Mouse (Mus musculus) liver, embryonic 16.5 days (tissue): Measurements from ENCODE around the gene Iqck. TPM values are rescaled to one million over a fixed set of nuclear protein-coding genes. Genes with fewer than 3 reads are reported as not detected.

Source experiments
- ATAC-seq: fragments of 200-750 bp; cut with Nextera tagmentation; 2 replicates; pipeline ENCODE4 v1.8.0; 2017; ENCODE audit warnings: low read depth, mild to moderate bottlenecking, moderate number of reproducible peaks, moderate library complexity
- H3K27ac ChIP-seq: fragments of 300-500 bp; sonication (generic); 2 replicates; pipeline ENCODE4 v1.5.1; 2014; ENCODE audit warnings: mild to moderate bottlenecking, low read length
- H3K27me3 ChIP-seq: fragments of 300-500 bp; sonication (generic); 2 replicates; pipeline ENCODE4 v1.6.1; 2014; ENCODE audit warnings: low read depth, low read length, mixed read lengths; ENCODE audit not compliant: control insufficient read depth, insufficient read depth
- H3K36me3 ChIP-seq: fragments of 300-500 bp; sonication (generic); 2 replicates; pipeline ENCODE4 v1.6.1; 2014; ENCODE audit warnings: mild to moderate bottlenecking; ENCODE audit not compliant: control insufficient read depth, insufficient read depth
- H3K4me1 ChIP-seq: fragments of 300-500 bp; sonication (generic); 2 replicates; pipeline ENCODE4 v1.6.1; 2014; ENCODE audit warnings: low read depth, low read length, mixed read lengths; ENCODE audit not compliant: control insufficient read depth
- H3K4me2 ChIP-seq: fragments of 300-500 bp; sonication (generic); 2 replicates; pipeline ENCODE4 v1.6.1; 2014; ENCODE audit warnings: low read depth, low read length, mixed read lengths
- H3K4me3 ChIP-seq: fragments of 300-500 bp; sonication (generic); 2 replicates; pipeline ENCODE4 v1.5.1; 2014; ENCODE audit warnings: low read depth, mild to moderate bottlenecking, low read length
- H3K9ac ChIP-seq: fragments of 300-500 bp; sonication (generic); 2 replicates; pipeline ENCODE4 v1.6.1; 2014; ENCODE audit warnings: low read depth, low read length
- H3K9me3 ChIP-seq: fragments of 300-500 bp; sonication (generic); replicated peaks from 2 replicates; pipeline ENCODE4 v1.6.1; 2016; ENCODE audit warnings: low read length; ENCODE audit not compliant: control insufficient read depth
- WGBS: fragments of 180-500 bp; shearing (Covaris S2); extraction: QIAGEN DNeasy Blood & Tissue Kit; methylation state at CpG from one replicate; pipeline ENCODE4 v1.1.7; 2014; ENCODE audit not compliant: insufficient replicate concordance; 5-methylcytosine and 5-hydroxymethylcytosine counted together
- polyA plus RNA-seq: library from polyadenylated mRNA; unstranded; fragments of >200 nt; fragmentation: Nextera tagmentation; extraction: Ambion mirVana; gene quantifications from 2 replicates; pipeline ENCODE4 v1.2.1, GENCODE M21; 2015

Gene Iqck
- polyA plus RNA-seq, 1 experiment from 2014 or later = 0.26 TPM

GRCm38 (mm10) chr7:118992080-118992560 is 136.6 kb downstream of the Iqck start:
- Histone ChIP-seq H3K27ac (no peak overlapping the region), H3K9me3 (no peaks in the 10 kb centered on the region), H3K4me1 (peaks cover 3% of the 10 kb centered on the region; the same call in 1 of the 2 replicates), H3K4me3 (no peak overlapping the region), H3K27me3 (peaks cover 29% of the 10 kb centered on the region), H3K9ac (no peak overlapping the region), H3K36me3 (no peaks in the 10 kb centered on the region), H3K4me2 (no peak overlapping the region)
- 35% methylated on average over 6 of the region's 6 CpGs for WGBS
- ATAC-seq = no peak

- Histone ChIP-seq H3K27me3 (peaks cover 29% of the 10 kb centered on the region), H3K4me1 (peaks cover 3% of the 10 kb centered on the region; the same call in 1 of the 2 replicates), H3K4me2 (no peak overlapping the region), H3K4me3 (no peak overlapping the region), H3K36me3 (no peaks in the 10 kb centered on the region), H3K27ac (no peak overlapping the region), H3K9me3 (no peaks in the 10 kb centered on the region), H3K9ac (no peak overlapping the region)
- ATAC-seq = no peak
- WGBS = 40% methylated on average over 13 of the region's 13 CpGs
Observed at GRCm38 (mm10) chr7:118992623-118993405, 137.3 kb downstream of the Iqck start.

GRCm38 (mm10) chr7:118993597-118994230 is 138.2 kb downstream of the Iqck start:
- 2% methylated on average over 26 of the region's 26 CpGs for WGBS
- Histone ChIP-seq H3K27me3 (peaks cover 29% of the 10 kb centered on the region), H3K4me1 (peaks cover 3% of the 10 kb centered on the region; the same call in 1 of the 2 replicates), H3K9ac (no peak overlapping the region), H3K27ac (no peak overlapping the region), H3K4me3 (peak overlapping the region; percentile 48), H3K9me3 (no peaks in the 10 kb centered on the region), H3K36me3 (no peaks in the 10 kb centered on the region), H3K4me2 (peak overlapping the region; percentile 65)
- no peak for ATAC-seq

- no peak; the same call in 1 of the 2 replicates for ATAC-seq
- H3K36me3 ChIP-seq = no peaks in the 10 kb centered on the region
- no peak overlapping the region for H3K27ac ChIP-seq
- peak overlapping the region; percentile 48 for H3K4me3 ChIP-seq
- peak overlapping the region; percentile 31; the same call in 1 of the 2 replicates for H3K9ac ChIP-seq
- H3K27me3 ChIP-seq = peaks cover 29% of the 10 kb centered on the region
- H3K9me3 ChIP-seq = no peaks in the 10 kb centered on the region
- peak overlapping the region; percentile 65 for H3K4me2 ChIP-seq
- peaks cover 3% of the 10 kb centered on the region; the same call in 1 of the 2 replicates for H3K4me1 ChIP-seq
- WGBS = 4% methylated on average over 21 of the region's 21 CpGs
Observed at GRCm38 (mm10) chr7:118994231-118994842, 138.8 kb downstream of the Iqck start.

- no peak within 1 kb of the TSS for H3K27ac ChIP-seq
- H3K4me2 ChIP-seq = peak within 1 kb of the TSS; percentile 65
- no peaks in the 10 kb centered on the region for H3K9me3 ChIP-seq
- H3K9ac ChIP-seq = peak within 1 kb of the TSS; percentile 31; the same call in 1 of the 2 replicates
- peaks cover 3% of the 10 kb centered on the region; the same call in 1 of the 2 replicates for H3K4me1 ChIP-seq
- H3K27me3 ChIP-seq = peaks cover 29% of the 10 kb centered on the region
- H3K4me3 ChIP-seq = peak within 1 kb of the TSS; percentile 48
- WGBS = under 1% methylated on average over 44 of the region's 44 CpGs
- no peaks in the 10 kb centered on the region for H3K36me3 ChIP-seq
- ATAC-seq = peak; percentile 77
Observed at GRCm38 (mm10) chr7:118995007-118995406, 139.5 kb downstream of the Iqck start, which contains the start of gene Gprc5b. Gprc5b (minus strand) TSS chr7:118995211.

- H3K27me3 ChIP-seq = peaks cover 29% of the 10 kb centered on the region
- H3K9me3 ChIP-seq = no peaks in the 10 kb centered on the region
- WGBS = 11% methylated on average over 14 of the region's 14 CpGs
- H3K27ac ChIP-seq = no peak overlapping the region
- H3K4me1 ChIP-seq = peaks cover 3% of the 10 kb centered on the region; the same call in 1 of the 2 replicates
- H3K9ac ChIP-seq = no peak overlapping the region
- no peak overlapping the region for H3K4me3 ChIP-seq
- no peak for ATAC-seq
- no peaks in the 10 kb centered on the region for H3K36me3 ChIP-seq
- no peak overlapping the region for H3K4me2 ChIP-seq
Observed at GRCm38 (mm10) chr7:118995671-118996070, 140.1 kb downstream of the Iqck start.

GRCm38 (mm10) chr7:118996137-118996837 is 140.7 kb downstream of the Iqck start:
- peaks cover 29% of the 10 kb centered on the region for H3K27me3 ChIP-seq
- no peak overlapping the region for H3K9ac ChIP-seq
- WGBS = 4% methylated on average over 13 of the region's 13 CpGs
- H3K36me3 ChIP-seq = no peaks in the 10 kb centered on the region
- peaks cover 3% of the 10 kb centered on the region; the same call in 1 of the 2 replicates for H3K4me1 ChIP-seq
- peak; percentile 17; the same call in 1 of the 2 replicates for ATAC-seq
- H3K4me3 ChIP-seq = no peak overlapping the region
- no peak overlapping the region for H3K27ac ChIP-seq
- H3K9me3 ChIP-seq = no peaks in the 10 kb centered on the region
- H3K4me2 ChIP-seq = no peak overlapping the region

GRCm38 (mm10) chr7:118999857-119000256 is 144.3 kb downstream of the Iqck start:
- WGBS = 63% methylated on average over 2 of the region's 2 CpGs
- Histone ChIP-seq H3K36me3 (no peaks in the 10 kb centered on the region), H3K27ac (no peak overlapping the region), H3K4me1 (no peaks in the 10 kb centered on the region), H3K4me3 (no peak overlapping the region), H3K4me2 (no peak overlapping the region), H3K27me3 (peaks cover 9% of the 10 kb centered on the region), H3K9ac (no peak overlapping the region), H3K9me3 (no peaks in the 10 kb centered on the region)
- no peak for ATAC-seq
